ENCODE assay signal across 8 mouse cellular contexts in the genomic region with DNA sequence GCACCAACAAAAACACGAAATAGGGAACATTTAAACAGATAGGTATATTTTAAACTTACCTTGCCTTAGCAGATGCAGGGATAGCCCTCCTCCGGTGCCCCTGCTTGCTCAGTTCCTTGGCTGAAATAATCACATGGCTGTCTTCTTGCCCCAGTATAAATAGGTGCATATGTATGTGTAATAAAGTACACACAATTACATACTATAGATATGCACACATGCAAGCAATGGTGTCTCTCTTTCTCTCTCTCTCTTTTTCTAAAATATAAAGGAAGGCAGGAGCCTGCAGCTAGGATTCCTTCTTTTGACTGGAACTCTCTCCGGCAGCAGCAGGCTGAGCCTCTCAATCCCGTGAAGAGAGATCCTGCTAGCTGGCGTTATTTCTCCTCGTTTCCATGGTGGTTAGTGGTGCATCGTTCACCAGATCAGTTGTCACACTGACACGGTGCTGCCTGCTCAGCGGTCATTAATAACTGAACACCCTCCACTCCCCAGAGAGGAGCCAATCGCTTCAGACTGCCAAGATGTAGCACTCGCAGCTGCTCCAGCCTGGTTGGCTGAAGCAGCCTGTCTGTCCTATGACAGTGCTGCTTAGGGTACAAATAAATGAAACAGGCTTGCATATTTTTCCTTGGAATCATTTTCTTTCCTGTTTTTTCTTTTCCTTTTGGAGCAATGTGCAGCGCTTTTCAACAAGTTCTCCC. TPM values are rescaled to one million over a fixed set of nuclear protein-coding genes. Genes with fewer than 3 reads are reported as not detected.
DNase-seq lines count a peak whose midpoint lies in the region; ATAC-seq lines count a peak whose summit lies in the region.

No protein-coding gene starts in this region.

- H3K27me3 ChIP-seq in embryonic facial prominence, embryonic 11.5 days (ENCODE audit: control insufficient read depth, insufficient read depth, low read length): no peaks in the 10 kb centered on the region
- H3K27me3 ChIP-seq in limb, embryonic 11.5 days (ENCODE audit: control insufficient read depth, insufficient read depth, low read length): no peaks in the 10 kb centered on the region
- H3K27me3 ChIP-seq in midbrain, embryonic 13.5 days: no peaks in the 10 kb centered on the region

- no peaks in the 10 kb centered on the region for H3K9me3 ChIP-seq in embryonic facial prominence, embryonic 11.5 days (replicated peaks; ENCODE audit: control insufficient read depth, low read length)
- no peaks in the 10 kb centered on the region for H3K9me3 ChIP-seq in limb, embryonic 11.5 days (ENCODE audit: control insufficient read depth, low read length)
- no peaks in the 10 kb centered on the region for H3K9me3 ChIP-seq in midbrain, embryonic 13.5 days

- ATAC-seq in embryonic facial prominence, embryonic 11.5 days (replicated peaks; ENCODE audit: insufficient number of reproducible peaks, low FRiP score, low TSS enrichment, low read depth): peak; percentile 75
- ATAC-seq in limb, embryonic 11.5 days (ENCODE audit: insufficient number of reproducible peaks, low FRiP score, low TSS enrichment, low read depth): no peak
- peak; percentile 97 for ATAC-seq in midbrain, embryonic 13.5 days

- 20% methylated on average over 12 of the region's 12 CpGs for WGBS in embryonic facial prominence, embryonic 11.5 days
- 23% methylated on average over 12 of the region's 12 CpGs for WGBS in limb, embryonic 11.5 days
- 9% methylated on average over 12 of the region's 12 CpGs for WGBS in midbrain, embryonic 13.5 days

- peak; percentile 32 for DNase-seq in ovary, adult 18-20 months (ENCODE audit: low spot score)
- no peak for DNase-seq in ovary, postnatal 14 days (ENCODE audit: low spot score)
- DNase-seq in embryonic facial prominence, embryonic 11.5 days (ENCODE audit: low spot score): peak; percentile 34
- peak; percentile 38 for DNase-seq in heart, adult 8-10 months (ENCODE audit: low spot score)
- DNase-seq in kidney, adult 9 months: peak; percentile 32
- DNase-seq in limb, embryonic 11.5 days (ENCODE audit: low spot score): peak; percentile 34
- peak; percentile 91 for DNase-seq in telencephalon, adult 2 months (ENCODE audit: low read depth, low spot score)

- peak overlapping the region; percentile 24 for H3K4me3 ChIP-seq in embryonic facial prominence, embryonic 11.5 days (ENCODE audit: low read depth, low read length)
- H3K4me3 ChIP-seq in limb, embryonic 11.5 days (ENCODE audit: low read depth, low read length): peak overlapping the region; percentile 7
- H3K4me3 ChIP-seq in midbrain, embryonic 13.5 days (replicated peaks): peak overlapping the region; percentile 57

- H3K9ac ChIP-seq in embryonic facial prominence, embryonic 11.5 days (replicated peaks; ENCODE audit: low read length): no peak overlapping the region; the same call in 1 of the 2 replicates
- H3K9ac ChIP-seq in limb, embryonic 11.5 days (ENCODE audit: low read length): no peak overlapping the region
- H3K9ac ChIP-seq in midbrain, embryonic 13.5 days (replicated peaks): peak overlapping the region; percentile 83

- peak overlapping the region; percentile 26 for H3K4me2 ChIP-seq in embryonic facial prominence, embryonic 11.5 days (ENCODE audit: low read depth, low read length)
- peak overlapping the region; percentile 56 for H3K4me2 ChIP-seq in limb, embryonic 11.5 days (ENCODE audit: low read depth, severe bottlenecking)
- peak overlapping the region; percentile 64 for H3K4me2 ChIP-seq in midbrain, embryonic 13.5 days (replicated peaks)

- no peak overlapping the region for H3K27ac ChIP-seq in embryonic facial prominence, embryonic 11.5 days (replicated peaks; ENCODE audit: low read depth, low read length)
- H3K27ac ChIP-seq in limb, embryonic 11.5 days (replicated peaks; ENCODE audit: low read depth, low read length): no peak overlapping the region
- H3K27ac ChIP-seq in midbrain, embryonic 13.5 days: peak overlapping the region; percentile 94

- H3K36me3 ChIP-seq in embryonic facial prominence, embryonic 11.5 days (replicated peaks; ENCODE audit: control insufficient read depth, insufficient read depth, low read depth, low read length): no peaks in the 10 kb centered on the region
- no peaks in the 10 kb centered on the region for H3K36me3 ChIP-seq in limb, embryonic 11.5 days (ENCODE audit: control insufficient read depth, insufficient read depth, low read length)
- no peaks in the 10 kb centered on the region for H3K36me3 ChIP-seq in midbrain, embryonic 13.5 days

- H3K4me1 ChIP-seq in embryonic facial prominence, embryonic 11.5 days (ENCODE audit: control insufficient read depth, insufficient read depth, low read length): no peaks in the 10 kb centered on the region
- H3K4me1 ChIP-seq in limb, embryonic 11.5 days (ENCODE audit: control insufficient read depth, insufficient read depth, low read length): peaks cover 14% of the 10 kb centered on the region
- H3K4me1 ChIP-seq in midbrain, embryonic 13.5 days (replicated peaks): peaks cover 29% of the 10 kb centered on the region

RNA-seq across cellular contexts. Expression of gene Lrrn3, which starts 0.6 kb away (rescaled TPM):
- polyA plus RNA-seq in embryonic facial prominence, embryonic 11.5 days (2014; fragmentation: Nextera tagmentation; extraction: Ambion mirVana): 22.0 and 22.4 TPM in 2 replicates
- total RNA-seq in heart, adult 8-10 months (2022): under 1 TPM; 0.11 to 0.52 (median 0.30) TPM
- polyA plus RNA-seq in limb, embryonic 11.5 days (2014; fragmentation: Nextera tagmentation; extraction: Ambion mirVana): 6.4 and 7.4 TPM in 2 replicates
- polyA plus RNA-seq in midbrain, embryonic 13.5 days (2015; fragmentation: Nextera tagmentation; extraction: Ambion mirVana): 78.4 and 82.4 TPM in 2 replicates

Comparison
In these comparisons a context has a peak if more than half of its experiments do, and no peak if none do; other contexts are left out.
1. H3K4me3 ChIP-seq: peak in every context shown above with its lines; median percentile 57 in midbrain, embryonic 13.5 days; 24 in embryonic facial prominence, embryonic 11.5 days; 7 in limb, embryonic 11.5 days.